Mouse (Mus musculus): ENCODE results near the gene Synpo2. TPM values are rescaled to one million over a fixed set of nuclear protein-coding genes. Genes with fewer than 3 reads are reported as not detected.

Synpo2 gene
- polyA plus RNA-seq, 1 experiment from 2014 or later, result 5.3 TPM

DNA sequence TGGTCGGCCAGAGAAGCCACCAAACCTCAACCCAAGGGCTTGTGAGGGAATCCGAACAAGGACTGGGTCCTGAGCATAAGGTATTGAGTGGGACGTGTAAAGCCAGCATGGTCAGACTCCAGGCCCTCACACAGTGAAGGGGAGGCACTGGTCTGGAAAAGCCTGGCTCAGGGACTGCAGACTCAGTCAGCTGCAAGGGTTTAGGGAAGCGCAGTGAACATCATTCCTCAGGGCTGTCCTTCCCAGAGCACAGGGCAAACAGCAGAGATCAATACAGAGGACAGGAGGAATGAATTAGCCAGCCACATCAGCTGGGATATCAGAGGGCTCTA lies 72.8 kb downstream of the Synpo2 start:
- Histone ChIP-seq H3K9me3 (no peaks in the 10 kb centered on the region), H3K4me2 (no peak overlapping the region), H3K4me1 (replicated peaks) (peaks cover 49% of the 10 kb centered on the region), H3K27ac (peak overlapping the region; percentile 60; the same call in 1 of the 2 replicates), H3K4me3 (replicated peaks) (no peak overlapping the region), H3K36me3 (no peaks in the 10 kb centered on the region), H3K9ac (replicated peaks) (no peak overlapping the region), H3K27me3 (peaks cover 3% of the 10 kb centered on the region; the same call in 1 of the 2 replicates)
- ATAC-seq (ENCODE audit: insufficient number of reproducible peaks, insufficient read depth, low FRiP score, low TSS enrichment, low read depth), result peak; percentile 54
- WGBS, result 17% methylated on average over 4 of the region's 4 CpGs

GRCm38 (mm10) chr3:123162289-123163191 lies 73.4 kb downstream of the Synpo2 start:
- Histone ChIP-seq H3K4me3 (replicated peaks) (no peak overlapping the region), H3K9ac (replicated peaks) (no peak overlapping the region), H3K4me2 (no peak overlapping the region), H3K36me3 (no peaks in the 10 kb centered on the region), H3K9me3 (no peaks in the 10 kb centered on the region), H3K27ac (peak overlapping the region; percentile 20; the same call in 1 of the 2 replicates), H3K4me1 (replicated peaks) (peaks cover 49% of the 10 kb centered on the region), H3K27me3 (peaks cover 3% of the 10 kb centered on the region; the same call in 1 of the 2 replicates)
- peak; percentile 53 for ATAC-seq (ENCODE audit: insufficient number of reproducible peaks, insufficient read depth, low FRiP score, low TSS enrichment, low read depth)
- whole genome bisulfite sequencing, result 25% methylated on average over 6 of the region's 6 CpGs

GRCm38 (mm10) chr3:123160792-123161191 lies 75.2 kb downstream of the Synpo2 start:
- Histone ChIP-seq H3K9me3 (no peaks in the 10 kb centered on the region), H3K36me3 (no peaks in the 10 kb centered on the region), H3K4me2 (no peak overlapping the region), H3K9ac (replicated peaks) (no peak overlapping the region), H3K27ac (no peak overlapping the region), H3K4me1 (replicated peaks) (peaks cover 49% of the 10 kb centered on the region), H3K27me3 (no peaks in the 10 kb centered on the region), H3K4me3 (replicated peaks) (no peak overlapping the region)
- no peak for ATAC-seq (ENCODE audit: insufficient number of reproducible peaks, insufficient read depth, low FRiP score, low TSS enrichment, low read depth)
- WGBS, result 17% methylated on average over 4 of the region's 4 CpGs

GRCm38 (mm10) chr3:123159139-123159824 lies 76.7 kb downstream of the Synpo2 start:
- no peak overlapping the region for H3K4me3 ChIP-seq (replicated peaks)
- H3K9ac ChIP-seq (replicated peaks), result no peak overlapping the region
- 28% methylated on average over 9 of the region's 9 CpGs for WGBS
- no peaks in the 10 kb centered on the region for H3K9me3 ChIP-seq
- H3K27me3 ChIP-seq, result no peaks in the 10 kb centered on the region
- peaks cover 34% of the 10 kb centered on the region for H3K4me1 ChIP-seq (replicated peaks)
- no peak overlapping the region for H3K4me2 ChIP-seq
- ATAC-seq (ENCODE audit: insufficient number of reproducible peaks, insufficient read depth, low FRiP score, low TSS enrichment, low read depth), result no peak
- H3K27ac ChIP-seq, result no peak overlapping the region
- no peaks in the 10 kb centered on the region for H3K36me3 ChIP-seq

DNA sequence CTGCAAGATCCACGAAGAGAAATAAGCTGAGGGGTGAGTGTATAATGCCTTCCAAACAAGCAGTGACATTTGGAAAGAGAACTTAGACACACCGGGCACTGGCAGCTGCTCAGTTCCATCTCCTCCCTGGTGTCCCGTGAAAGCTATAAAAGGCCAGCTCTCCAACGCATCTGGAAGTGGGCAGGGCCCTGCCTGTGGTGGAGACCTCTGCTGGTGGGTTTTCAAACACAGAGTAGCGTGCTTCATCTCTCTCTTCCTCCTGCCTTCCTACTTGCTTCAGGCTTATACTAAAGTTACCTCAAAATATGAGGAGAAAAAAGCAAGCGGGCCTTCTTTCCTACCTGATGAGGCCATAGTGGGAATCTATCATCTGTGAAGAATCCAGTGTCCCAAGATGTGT lies 77.4 kb downstream of the Synpo2 start:
- WGBS, result 31% methylated on average over 6 of the region's 6 CpGs
- Histone ChIP-seq H3K4me2 (no peak overlapping the region), H3K9me3 (no peaks in the 10 kb centered on the region), H3K36me3 (no peaks in the 10 kb centered on the region), H3K27ac (no peak overlapping the region), H3K4me3 (replicated peaks) (no peak overlapping the region), H3K4me1 (replicated peaks) (peaks cover 27% of the 10 kb centered on the region), H3K9ac (replicated peaks) (no peak overlapping the region), H3K27me3 (no peaks in the 10 kb centered on the region)
- no peak for ATAC-seq (ENCODE audit: insufficient number of reproducible peaks, insufficient read depth, low FRiP score, low TSS enrichment, low read depth)

- 84% methylated on average over 8 of the region's 8 CpGs for WGBS
- H3K27me3 ChIP-seq, result no peaks in the 10 kb centered on the region
- no peak overlapping the region for H3K9ac ChIP-seq (replicated peaks)
- no peak overlapping the region for H3K4me3 ChIP-seq (replicated peaks)
- peaks cover 5% of the 10 kb centered on the region; the same call in 1 of the 2 replicates for H3K4me1 ChIP-seq (replicated peaks)
- no peak for ATAC-seq (ENCODE audit: insufficient number of reproducible peaks, insufficient read depth, low FRiP score, low TSS enrichment, low read depth)
- H3K9me3 ChIP-seq, result no peaks in the 10 kb centered on the region
- H3K27ac ChIP-seq, result no peak overlapping the region
- no peaks in the 10 kb centered on the region for H3K36me3 ChIP-seq
- H3K4me2 ChIP-seq, result no peak overlapping the region
Measured at GRCm38 (mm10) chr3:123153337-123153736, 82.6 kb downstream of the Synpo2 start.

GRCm38 (mm10) chr3:123152911-123153310 lies 83.0 kb downstream of the Synpo2 start:
- Histone ChIP-seq H3K36me3 (no peaks in the 10 kb centered on the region), H3K27me3 (no peaks in the 10 kb centered on the region), H3K27ac (no peak overlapping the region), H3K4me2 (no peak overlapping the region), H3K4me3 (replicated peaks) (no peak overlapping the region), H3K4me1 (replicated peaks) (peaks cover 3% of the 10 kb centered on the region; the same call in 1 of the 2 replicates), H3K9ac (replicated peaks) (no peak overlapping the region), H3K9me3 (no peaks in the 10 kb centered on the region)
- 90% methylated on average over 5 of the region's 5 CpGs for WGBS
- ATAC-seq (ENCODE audit: insufficient number of reproducible peaks, insufficient read depth, low FRiP score, low TSS enrichment, low read depth), result no peak

- no peaks in the 10 kb centered on the region for H3K27me3 ChIP-seq
- WGBS, result 49% methylated on average over 8 of the region's 8 CpGs
- H3K27ac ChIP-seq, result no peak overlapping the region
- H3K9me3 ChIP-seq, result no peaks in the 10 kb centered on the region
- no peak for ATAC-seq (ENCODE audit: insufficient number of reproducible peaks, insufficient read depth, low FRiP score, low TSS enrichment, low read depth)
- H3K36me3 ChIP-seq, result no peaks in the 10 kb centered on the region
- no peak overlapping the region for H3K4me2 ChIP-seq
- no peak overlapping the region for H3K4me3 ChIP-seq (replicated peaks)
- peaks cover 3% of the 10 kb centered on the region; the same call in 1 of the 2 replicates for H3K4me1 ChIP-seq (replicated peaks)
- H3K9ac ChIP-seq (replicated peaks), result no peak overlapping the region
Measured at GRCm38 (mm10) chr3:123150523-123151135, 85.3 kb downstream of the Synpo2 start.

DNA sequence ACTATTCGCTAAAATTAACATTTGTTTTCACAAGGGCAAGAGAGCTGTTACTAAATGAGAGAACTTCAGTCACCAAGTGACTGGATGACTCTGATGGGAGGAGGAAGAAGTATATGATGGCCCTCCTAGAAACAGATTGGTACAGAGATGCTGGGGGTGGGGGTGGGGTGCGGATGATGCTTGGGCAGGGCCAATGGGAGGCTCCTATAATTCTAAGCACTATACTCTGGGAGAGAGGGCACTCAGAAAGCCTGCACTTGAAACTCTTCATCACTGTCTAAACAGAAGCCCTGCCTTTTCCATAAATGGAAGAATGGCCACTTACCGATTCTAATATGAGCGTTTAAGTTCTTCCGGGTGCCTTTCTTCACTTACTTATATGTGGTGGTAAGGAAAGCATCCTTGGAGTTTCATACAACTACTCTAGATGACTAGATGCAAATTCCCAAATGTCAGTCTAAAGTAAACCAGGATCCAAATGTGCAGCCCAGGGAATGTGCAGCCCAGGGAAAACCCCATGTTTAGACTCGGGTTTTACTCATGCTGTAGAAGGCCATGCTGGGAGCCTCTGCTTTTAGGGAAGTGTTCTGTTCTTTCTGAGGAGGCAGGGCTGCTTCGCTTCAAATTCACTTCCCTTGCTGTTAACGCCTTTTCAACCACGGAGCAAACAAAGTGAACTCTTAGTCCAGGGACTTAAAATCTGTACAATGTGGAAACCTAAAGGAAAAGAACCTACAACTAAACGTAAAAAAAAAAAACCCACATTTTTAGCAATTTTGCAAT lies 86.4 kb downstream of the Synpo2 start:
- no peaks in the 10 kb centered on the region for H3K27me3 ChIP-seq
- H3K9me3 ChIP-seq, result no peaks in the 10 kb centered on the region
- no peaks in the 10 kb centered on the region for H3K36me3 ChIP-seq
- H3K4me1 ChIP-seq (replicated peaks), result peaks cover 3% of the 10 kb centered on the region; the same call in 1 of the 2 replicates
- no peak overlapping the region for H3K4me2 ChIP-seq
- ATAC-seq (ENCODE audit: insufficient number of reproducible peaks, insufficient read depth, low FRiP score, low TSS enrichment, low read depth), result no peak
- H3K4me3 ChIP-seq (replicated peaks), result no peak overlapping the region
- no peak overlapping the region for H3K27ac ChIP-seq
- no peak overlapping the region for H3K9ac ChIP-seq (replicated peaks)
- WGBS, result 76% methylated on average over 10 of the region's 10 CpGs

GRCm38 (mm10) chr3:123148641-123149040 lies 87.3 kb downstream of the Synpo2 start:
- H3K4me2 ChIP-seq, result no peak overlapping the region
- H3K4me1 ChIP-seq (replicated peaks), result peaks cover 3% of the 10 kb centered on the region; the same call in 1 of the 2 replicates
- no peak overlapping the region for H3K27ac ChIP-seq
- no peaks in the 10 kb centered on the region for H3K36me3 ChIP-seq
- H3K9me3 ChIP-seq, result no peaks in the 10 kb centered on the region
- no peaks in the 10 kb centered on the region for H3K27me3 ChIP-seq
- ATAC-seq (ENCODE audit: insufficient number of reproducible peaks, insufficient read depth, low FRiP score, low TSS enrichment, low read depth), result no peak
- WGBS, result 86% methylated on average over 3 of the region's 3 CpGs
- H3K4me3 ChIP-seq (replicated peaks), result no peak overlapping the region
- H3K9ac ChIP-seq (replicated peaks), result no peak overlapping the region
